Mouse (Mus musculus): ENCODE measurements around the gene 1700028J19Rik. TPM values are rescaled to one million over a fixed set of nuclear protein-coding genes. Genes with fewer than 3 reads are reported as not detected.

1700028J19Rik gene
- polyA plus RNA-seq (2015; fragmentation: Nextera tagmentation; extraction: Ambion mirVana) = 1.1 and 1.2 TPM in 2 replicates

DNA sequence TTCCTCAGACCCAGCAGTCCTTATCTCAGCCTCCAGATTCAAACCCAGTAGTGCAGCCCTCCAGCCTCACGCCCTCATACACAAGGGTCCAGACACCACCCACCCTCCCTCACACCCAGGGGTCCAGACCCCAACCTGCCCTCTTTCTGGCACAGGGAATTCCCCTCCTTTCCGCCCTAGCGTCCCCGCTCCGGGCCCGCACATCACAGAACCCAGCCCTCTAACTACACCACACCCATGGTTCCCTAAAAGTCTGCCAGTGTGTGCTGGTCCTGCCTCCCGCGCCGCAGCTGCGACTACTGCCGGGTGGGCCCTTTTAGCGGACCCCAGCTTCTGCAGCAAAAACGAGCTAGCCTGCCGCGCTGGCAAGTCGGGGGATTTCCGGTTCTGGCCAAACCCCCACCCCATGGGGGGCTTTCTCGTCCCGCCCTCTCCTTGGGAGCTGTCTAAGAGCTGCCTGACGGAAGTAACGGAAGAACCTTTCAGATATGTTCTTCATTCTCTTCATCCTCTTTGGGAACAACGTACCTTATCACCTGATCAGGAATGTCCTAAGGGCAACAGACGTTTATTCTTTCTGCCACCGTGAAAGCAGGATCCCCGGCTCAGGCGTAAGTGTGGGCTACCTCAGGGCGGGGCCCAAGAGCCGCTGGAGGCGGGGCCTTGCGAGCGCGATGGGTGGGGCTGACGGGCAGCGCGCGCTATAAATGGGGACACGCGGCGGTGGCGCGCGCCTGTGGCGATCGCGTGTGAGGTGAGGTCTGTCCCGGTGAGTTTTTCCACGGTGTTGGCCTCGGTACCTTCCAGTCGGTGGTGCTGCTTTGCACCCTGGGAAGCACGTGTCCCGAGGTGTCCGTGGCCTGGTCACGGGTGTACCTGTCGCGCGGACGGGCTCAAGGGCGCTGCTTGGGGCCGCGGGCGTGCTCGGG lies at the start of gene 1700028J19Rik, which contains the start of gene 2410002F23Rik:
Gene 1700028J19Rik (minus strand): TSS at position 641 of the 929 bp plus-strand sequence.
Gene 2410002F23Rik (plus strand): TSS at position 668 of the 929 bp plus-strand sequence.
- peak within 1 kb of the TSS; percentile 85 for H3K27ac ChIP-seq (ENCODE audit: low read length)
- H3K9me3 ChIP-seq (replicated peaks; ENCODE audit: control insufficient read depth, low read length) = no peaks in the 10 kb centered on the region
- ATAC-seq (ENCODE audit: low read depth) = peak; percentile 89
- H3K4me2 ChIP-seq (ENCODE audit: low read depth, low read length) = peak within 1 kb of the TSS; percentile 81
- peak within 1 kb of the TSS; percentile 94 for H3K4me3 ChIP-seq (ENCODE audit: low read depth, low read length)
- peak within 1 kb of the TSS; percentile 86 for H3K9ac ChIP-seq (ENCODE audit: low read depth, low read length)
- H3K36me3 ChIP-seq (ENCODE audit: control insufficient read depth, insufficient read depth) = peaks cover 12% of the 10 kb centered on the region
- WGBS (ENCODE audit: insufficient replicate concordance) = under 1% methylated on average over 62 of the region's 62 CpGs
- peaks cover 18% of the 10 kb centered on the region for H3K4me1 ChIP-seq (ENCODE audit: control insufficient read depth, low read depth, low read length)
- H3K27me3 ChIP-seq (ENCODE audit: control insufficient read depth, insufficient read depth, low read depth, low read length) = no peaks in the 10 kb centered on the region

DNA sequence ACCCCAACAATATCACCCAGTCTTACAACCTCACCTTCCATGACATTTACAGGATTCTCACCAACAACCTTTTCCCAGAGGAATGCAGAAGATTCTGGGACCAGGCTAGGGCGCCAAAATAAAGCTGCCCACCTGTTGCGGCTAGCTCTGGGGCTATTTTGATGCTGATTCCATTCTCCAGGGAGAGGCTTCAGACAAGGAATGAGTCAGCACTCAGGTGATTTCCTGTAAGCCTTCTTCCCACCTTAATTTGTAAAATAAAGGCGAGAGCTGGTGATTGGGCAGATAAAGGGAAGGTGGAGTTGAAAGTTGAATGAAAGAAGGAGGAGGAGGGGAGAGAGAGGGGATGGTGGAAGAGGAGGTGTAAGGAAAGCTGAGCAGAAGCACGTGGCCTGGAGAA lies 44.9 kb upstream of the 1700028J19Rik start:
- WGBS (ENCODE audit: insufficient replicate concordance) = 30% methylated on average over 4 of the region's 4 CpGs
- H3K27ac ChIP-seq (ENCODE audit: low read length) = no peak overlapping the region
- H3K36me3 ChIP-seq (ENCODE audit: control insufficient read depth, insufficient read depth) = no peaks in the 10 kb centered on the region
- H3K4me2 ChIP-seq (ENCODE audit: low read depth, low read length) = no peak overlapping the region
- no peak overlapping the region for H3K9ac ChIP-seq (ENCODE audit: low read depth, low read length)
- H3K9me3 ChIP-seq (replicated peaks; ENCODE audit: control insufficient read depth, low read length) = no peaks in the 10 kb centered on the region
- H3K27me3 ChIP-seq (ENCODE audit: control insufficient read depth, insufficient read depth, low read depth, low read length) = no peaks in the 10 kb centered on the region
- ATAC-seq (ENCODE audit: low read depth) = no peak
- H3K4me1 ChIP-seq (ENCODE audit: control insufficient read depth, low read depth, low read length) = no peaks in the 10 kb centered on the region
- no peak overlapping the region for H3K4me3 ChIP-seq (ENCODE audit: low read depth, low read length)

DNA sequence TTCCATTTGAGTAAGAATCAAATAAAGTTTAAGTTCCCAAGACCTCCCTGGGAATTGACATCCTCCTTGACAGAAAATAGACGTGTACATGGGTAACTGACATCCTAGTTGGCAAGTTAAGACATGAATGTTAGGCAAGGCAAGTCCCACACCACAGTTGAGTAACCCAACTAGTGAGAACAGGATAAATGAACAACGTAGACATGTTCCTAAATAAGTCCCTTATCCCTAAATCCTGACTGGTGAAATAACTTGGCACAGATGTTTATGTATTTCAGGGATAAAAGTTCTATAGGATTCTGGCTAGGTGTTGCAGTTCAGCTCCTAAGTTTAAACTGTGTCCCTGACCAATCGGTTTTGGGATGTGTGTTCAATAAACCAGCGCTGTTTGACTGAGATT lies 44.5 kb upstream of the 1700028J19Rik start:
- no peak overlapping the region for H3K4me3 ChIP-seq (ENCODE audit: low read depth, low read length)
- H3K9me3 ChIP-seq (replicated peaks; ENCODE audit: control insufficient read depth, low read length) = no peaks in the 10 kb centered on the region
- H3K27ac ChIP-seq (ENCODE audit: low read length) = no peak overlapping the region
- WGBS (ENCODE audit: insufficient replicate concordance) = 49% methylated on average over 4 of the region's 4 CpGs
- H3K4me2 ChIP-seq (ENCODE audit: low read depth, low read length) = no peak overlapping the region
- H3K9ac ChIP-seq (ENCODE audit: low read depth, low read length) = no peak overlapping the region
- H3K27me3 ChIP-seq (ENCODE audit: control insufficient read depth, insufficient read depth, low read depth, low read length) = no peaks in the 10 kb centered on the region
- no peaks in the 10 kb centered on the region for H3K36me3 ChIP-seq (ENCODE audit: control insufficient read depth, insufficient read depth)
- no peaks in the 10 kb centered on the region for H3K4me1 ChIP-seq (ENCODE audit: control insufficient read depth, low read depth, low read length)
- ATAC-seq (ENCODE audit: low read depth) = no peak

DNA sequence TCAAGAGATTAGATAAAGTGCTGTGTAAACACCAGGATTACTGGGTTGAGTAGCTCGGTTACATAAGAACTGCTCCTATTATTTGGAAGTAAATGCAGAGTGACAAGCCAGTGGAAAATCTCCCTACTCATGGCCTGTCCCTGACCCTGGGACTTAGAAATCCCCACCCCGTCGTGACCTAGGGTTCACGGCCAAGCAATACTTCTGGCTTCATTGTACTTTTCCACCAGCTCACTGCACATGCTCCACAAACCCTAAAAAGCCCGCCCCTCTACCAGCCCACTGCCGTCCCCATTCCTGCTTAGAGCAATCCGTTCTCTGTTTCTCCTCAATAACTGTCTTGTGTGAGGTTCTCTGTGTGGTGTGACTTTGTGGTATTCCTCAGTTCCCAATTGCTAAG lies 41.3 kb upstream of the 1700028J19Rik start:
- no peak overlapping the region for H3K9ac ChIP-seq (ENCODE audit: low read depth, low read length)
- H3K27me3 ChIP-seq (ENCODE audit: control insufficient read depth, insufficient read depth, low read depth, low read length) = no peaks in the 10 kb centered on the region
- H3K4me2 ChIP-seq (ENCODE audit: low read depth, low read length) = no peak overlapping the region
- H3K9me3 ChIP-seq (replicated peaks; ENCODE audit: control insufficient read depth, low read length) = no peaks in the 10 kb centered on the region
- 44% methylated on average over 7 of the region's 7 CpGs for WGBS (ENCODE audit: insufficient replicate concordance)
- H3K36me3 ChIP-seq (ENCODE audit: control insufficient read depth, insufficient read depth) = no peaks in the 10 kb centered on the region
- no peak for ATAC-seq (ENCODE audit: low read depth)
- no peaks in the 10 kb centered on the region for H3K4me1 ChIP-seq (ENCODE audit: control insufficient read depth, low read depth, low read length)
- H3K27ac ChIP-seq (ENCODE audit: low read length) = no peak overlapping the region
- no peak overlapping the region for H3K4me3 ChIP-seq (ENCODE audit: low read depth, low read length)

DNA sequence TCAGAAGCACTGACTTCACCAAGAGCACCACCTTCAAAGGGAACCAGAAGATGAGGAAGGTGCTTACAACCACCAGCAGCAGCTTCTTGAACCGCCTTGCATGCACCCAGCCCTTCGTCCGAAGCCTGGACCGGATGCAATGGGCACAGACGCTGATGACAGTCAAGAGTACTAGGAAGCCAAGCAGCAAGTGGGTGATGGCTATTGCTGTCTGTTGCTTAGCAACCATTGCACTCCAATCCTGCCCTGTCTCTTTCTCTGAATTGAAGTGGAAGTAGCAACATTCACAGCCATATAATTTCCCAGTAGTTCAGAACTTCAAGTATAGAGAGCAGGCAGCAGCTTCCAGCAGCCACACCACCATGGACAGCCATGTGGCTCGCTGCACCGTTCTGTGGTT lies 35.1 kb upstream of the 1700028J19Rik start:
- no peak overlapping the region for H3K9ac ChIP-seq (ENCODE audit: low read depth, low read length)
- H3K9me3 ChIP-seq (replicated peaks; ENCODE audit: control insufficient read depth, low read length) = no peaks in the 10 kb centered on the region
- no peak overlapping the region for H3K27ac ChIP-seq (ENCODE audit: low read length)
- H3K27me3 ChIP-seq (ENCODE audit: control insufficient read depth, insufficient read depth, low read depth, low read length) = no peaks in the 10 kb centered on the region
- H3K4me1 ChIP-seq (ENCODE audit: control insufficient read depth, low read depth, low read length) = no peaks in the 10 kb centered on the region
- no peak for ATAC-seq (ENCODE audit: low read depth)
- no peak overlapping the region for H3K4me2 ChIP-seq (ENCODE audit: low read depth, low read length)
- no peak overlapping the region for H3K4me3 ChIP-seq (ENCODE audit: low read depth, low read length)
- no peaks in the 10 kb centered on the region for H3K36me3 ChIP-seq (ENCODE audit: control insufficient read depth, insufficient read depth)
- WGBS (ENCODE audit: insufficient replicate concordance) = 63% methylated on average over 7 of the region's 7 CpGs

DNA sequence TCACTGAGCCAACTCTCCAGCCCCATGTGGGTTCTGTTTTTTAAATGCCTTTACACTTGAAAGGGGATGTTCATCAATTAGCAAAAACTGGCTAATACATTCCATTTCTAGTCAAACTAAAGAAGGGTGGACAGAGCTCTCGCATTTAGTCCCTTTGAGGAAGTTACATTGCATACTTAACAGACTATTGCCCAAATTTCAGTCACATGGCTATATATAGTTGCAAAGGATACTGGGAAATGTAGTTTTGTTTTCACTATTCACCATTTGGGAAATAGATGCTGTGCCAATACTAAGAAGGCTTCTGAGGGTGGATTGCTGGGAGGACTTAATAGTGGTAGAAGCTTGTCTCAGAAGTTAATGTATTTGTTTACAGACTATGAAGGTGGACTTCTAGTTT lies 34.5 kb upstream of the 1700028J19Rik start:
- H3K36me3 ChIP-seq (ENCODE audit: control insufficient read depth, insufficient read depth) = no peaks in the 10 kb centered on the region
- 12% methylated on average over 1 of the region's 1 CpGs for WGBS (ENCODE audit: insufficient replicate concordance)
- no peak for ATAC-seq (ENCODE audit: low read depth)
- no peak overlapping the region for H3K9ac ChIP-seq (ENCODE audit: low read depth, low read length)
- no peak overlapping the region for H3K4me2 ChIP-seq (ENCODE audit: low read depth, low read length)
- H3K4me1 ChIP-seq (ENCODE audit: control insufficient read depth, low read depth, low read length) = no peaks in the 10 kb centered on the region
- no peaks in the 10 kb centered on the region for H3K9me3 ChIP-seq (replicated peaks; ENCODE audit: control insufficient read depth, low read length)
- no peak overlapping the region for H3K27ac ChIP-seq (ENCODE audit: low read length)
- no peak overlapping the region for H3K4me3 ChIP-seq (ENCODE audit: low read depth, low read length)
- no peaks in the 10 kb centered on the region for H3K27me3 ChIP-seq (ENCODE audit: control insufficient read depth, insufficient read depth, low read depth, low read length)

DNA sequence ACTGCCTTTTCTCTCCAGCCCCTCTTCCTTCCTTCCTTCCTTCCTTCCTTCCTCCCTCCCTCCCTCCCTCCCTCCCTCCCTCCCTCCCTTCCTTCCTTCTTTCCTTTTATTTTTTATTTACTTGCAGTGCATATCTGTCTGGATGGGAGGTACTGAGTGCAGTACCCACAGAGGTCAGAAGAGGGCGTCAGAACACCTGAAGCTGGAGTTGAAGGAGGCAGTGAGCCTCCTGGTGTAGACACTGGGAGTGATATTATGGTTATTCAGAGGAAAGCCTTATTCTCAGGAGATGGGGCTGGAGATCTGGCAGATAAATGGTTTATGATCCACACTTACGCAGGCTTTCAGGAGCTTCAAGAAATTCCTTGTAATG lies 30.7 kb upstream of the 1700028J19Rik start:
- no peak overlapping the region for H3K4me3 ChIP-seq (ENCODE audit: low read depth, low read length)
- no peak overlapping the region for H3K9ac ChIP-seq (ENCODE audit: low read depth, low read length)
- no peaks in the 10 kb centered on the region for H3K36me3 ChIP-seq (ENCODE audit: control insufficient read depth, insufficient read depth)
- no peaks in the 10 kb centered on the region for H3K4me1 ChIP-seq (ENCODE audit: control insufficient read depth, low read depth, low read length)
- no peak overlapping the region for H3K27ac ChIP-seq (ENCODE audit: low read length)
- no peak for ATAC-seq (ENCODE audit: low read depth)
- H3K27me3 ChIP-seq (ENCODE audit: control insufficient read depth, insufficient read depth, low read depth, low read length) = no peaks in the 10 kb centered on the region
- WGBS (ENCODE audit: insufficient replicate concordance) = 40% methylated on average over 2 of the region's 2 CpGs
- H3K4me2 ChIP-seq (ENCODE audit: low read depth, low read length) = no peak overlapping the region
- no peaks in the 10 kb centered on the region for H3K9me3 ChIP-seq (replicated peaks; ENCODE audit: control insufficient read depth, low read length)

DNA sequence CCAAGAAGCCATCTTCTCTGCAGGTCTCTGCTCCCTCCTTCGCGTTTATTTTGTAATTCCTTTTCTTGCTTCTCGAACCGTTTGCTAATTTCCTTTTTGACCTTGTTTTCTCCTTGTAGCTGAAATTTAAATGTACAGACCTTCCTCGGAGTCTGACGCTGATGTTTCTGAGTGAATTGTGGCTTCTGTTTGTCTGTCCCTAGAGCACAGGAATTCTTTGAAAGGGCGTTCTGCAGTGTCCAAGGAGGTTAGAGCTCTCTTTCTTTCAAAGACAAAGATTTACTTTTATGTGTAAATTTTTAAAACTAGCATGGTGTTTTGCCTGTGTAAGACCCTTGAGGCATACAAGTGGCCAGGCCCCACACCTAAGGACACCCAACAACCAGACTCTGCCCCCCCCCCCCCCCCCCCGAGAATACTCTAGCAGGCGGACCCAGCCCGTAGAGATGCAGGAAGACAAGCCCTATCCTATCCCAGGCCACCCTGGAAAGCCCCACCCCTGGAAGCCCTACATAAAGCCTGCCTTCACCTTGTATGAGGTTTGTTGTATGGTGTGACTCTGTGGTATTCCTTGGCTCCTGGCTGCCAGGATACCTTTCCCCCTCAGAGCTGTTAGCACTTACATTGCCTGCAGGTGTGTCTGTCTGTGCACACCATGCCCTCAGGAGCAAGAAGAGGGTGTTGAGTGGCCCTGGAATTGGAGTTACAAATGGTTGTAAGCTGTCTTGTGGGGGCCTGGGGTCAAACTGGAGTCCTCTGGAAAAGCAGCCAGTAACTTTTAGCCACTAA lies 30.2 kb upstream of the 1700028J19Rik start:
- 42% methylated on average over 10 of the region's 10 CpGs for WGBS (ENCODE audit: insufficient replicate concordance)
- H3K27ac ChIP-seq (ENCODE audit: low read length) = no peak overlapping the region
- H3K4me3 ChIP-seq (ENCODE audit: low read depth, low read length) = no peak overlapping the region
- no peak for ATAC-seq (ENCODE audit: low read depth)
- no peak overlapping the region for H3K9ac ChIP-seq (ENCODE audit: low read depth, low read length)
- no peak overlapping the region for H3K4me2 ChIP-seq (ENCODE audit: low read depth, low read length)
- H3K27me3 ChIP-seq (ENCODE audit: control insufficient read depth, insufficient read depth, low read depth, low read length) = no peaks in the 10 kb centered on the region
- H3K4me1 ChIP-seq (ENCODE audit: control insufficient read depth, low read depth, low read length) = no peaks in the 10 kb centered on the region
- no peaks in the 10 kb centered on the region for H3K36me3 ChIP-seq (ENCODE audit: control insufficient read depth, insufficient read depth)
- no peaks in the 10 kb centered on the region for H3K9me3 ChIP-seq (replicated peaks; ENCODE audit: control insufficient read depth, low read length)

DNA sequence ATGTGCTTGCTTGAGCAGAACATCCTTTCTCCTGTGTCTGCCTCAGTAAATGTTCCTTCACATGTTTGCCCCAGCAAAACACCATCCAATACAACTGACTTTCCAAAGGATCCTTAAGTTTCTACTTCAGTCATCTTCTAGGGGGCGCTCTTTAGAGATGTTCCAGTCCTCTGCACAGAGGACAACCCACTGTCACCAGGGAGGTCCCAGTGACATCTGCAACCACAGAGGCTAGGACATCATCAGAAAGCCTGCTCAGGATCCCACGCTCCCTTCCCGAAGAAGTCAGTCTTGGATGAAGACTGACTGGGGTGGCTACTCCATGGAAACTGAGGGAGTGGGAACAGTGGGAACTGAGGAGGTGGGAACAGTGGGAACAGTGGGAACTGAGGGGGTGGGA lies 29.1 kb upstream of the 1700028J19Rik start:
- Histone ChIP-seq H3K27me3 (ENCODE audit: control insufficient read depth, insufficient read depth, low read depth, low read length) (no peaks in the 10 kb centered on the region), H3K36me3 (ENCODE audit: control insufficient read depth, insufficient read depth) (no peaks in the 10 kb centered on the region), H3K4me1 (ENCODE audit: control insufficient read depth, low read depth, low read length) (no peaks in the 10 kb centered on the region), H3K9ac (ENCODE audit: low read depth, low read length) (no peak overlapping the region), H3K9me3 (replicated peaks; ENCODE audit: control insufficient read depth, low read length) (no peaks in the 10 kb centered on the region), H3K4me3 (ENCODE audit: low read depth, low read length) (no peak overlapping the region), H3K27ac (ENCODE audit: low read length) (no peak overlapping the region), H3K4me2 (ENCODE audit: low read depth, low read length) (no peak overlapping the region)
- ATAC-seq (ENCODE audit: low read depth) = no peak
- 63% methylated on average over 3 of the region's 3 CpGs for WGBS (ENCODE audit: insufficient replicate concordance)
